Mouse (Mus musculus) neural tube, embryonic 11.5 days (tissue): ENCODE measurements around the gene Laptm5. TPM values are rescaled to one million over a fixed set of nuclear protein-coding genes. Genes with fewer than 3 reads are reported as not detected.
A peak's percentile ranks its signal among the peaks of the same experiment; 100 is the strongest.

Experiments
- ATAC-seq: fragments of 200-750 bp; cut with Nextera tagmentation; 2 replicates; pipeline ENCODE4 v1.8.0; 2017; ENCODE audit warnings: moderate number of reproducible peaks, mild to moderate bottlenecking, moderate TSS enrichment, moderate library complexity; ENCODE audit not compliant: insufficient read depth, low FRiP score, low TSS enrichment
- DNase-seq: peaks from one replicate; pipeline ENCODE4 v3.0.0-alpha.2; 2015; ENCODE audit warnings: low spot score
- H3K27ac ChIP-seq: fragments of 300-500 bp; sonication (generic); 2 replicates; pipeline ENCODE4 v1.5.1; 2014; ENCODE audit warnings: low read depth, mild to moderate bottlenecking, low read length
- H3K27me3 ChIP-seq: fragments of 300-500 bp; sonication (generic); 2 replicates; pipeline ENCODE4 v1.6.1; 2014; ENCODE audit warnings: mild to moderate bottlenecking, low read length, mixed read lengths; ENCODE audit not compliant: control insufficient read depth, insufficient read depth
- H3K36me3 ChIP-seq: fragments of 300-500 bp; sonication (generic); 2 replicates; pipeline ENCODE4 v1.6.1; 2014; ENCODE audit warnings: mild to moderate bottlenecking, low read length, moderate library complexity, mixed read lengths; ENCODE audit not compliant: control insufficient read depth, insufficient read depth
- H3K4me1 ChIP-seq: fragments of 300-500 bp; sonication (generic); 2 replicates; pipeline ENCODE4 v1.6.1; 2014; ENCODE audit warnings: low read length, mixed read lengths; ENCODE audit not compliant: control insufficient read depth, insufficient read depth
- H3K4me2 ChIP-seq: fragments of 300-500 bp; sonication (generic); 2 replicates; pipeline ENCODE4 v1.6.1; 2014; ENCODE audit warnings: low read depth, mild to moderate bottlenecking, moderate library complexity
- H3K4me3 ChIP-seq: fragments of 300-500 bp; sonication (generic); 2 replicates; pipeline ENCODE4 v1.5.1; 2014; ENCODE audit warnings: low read depth, low read length
- H3K9ac ChIP-seq: fragments of 300-500 bp; sonication (generic); 2 replicates; pipeline ENCODE4 v1.6.1; 2014; ENCODE audit warnings: mild to moderate bottlenecking, low read length
- H3K9me3 ChIP-seq: fragments of 300-500 bp; sonication (generic); 2 replicates; pipeline ENCODE4 v1.6.1; 2016; ENCODE audit warnings: low read length; ENCODE audit not compliant: control insufficient read depth
- WGBS: fragments of 180-500 bp; shearing (Covaris S2); extraction: QIAGEN DNeasy Blood & Tissue Kit; methylation state at CpG from one replicate; pipeline ENCODE4 v1.1.7; 2014; 5-methylcytosine and 5-hydroxymethylcytosine counted together
- polyA plus RNA-seq: library from polyadenylated mRNA; unstranded; fragments of >200 nt; fragmentation: Nextera tagmentation; extraction: Ambion mirVana; gene quantifications from 2 replicates; pipeline ENCODE4 v1.2.1, GENCODE M21; 2014

Laptm5 gene
- polyA plus RNA-seq, 1 experiment from 2014 or later, result 24.8 TPM

DNA sequence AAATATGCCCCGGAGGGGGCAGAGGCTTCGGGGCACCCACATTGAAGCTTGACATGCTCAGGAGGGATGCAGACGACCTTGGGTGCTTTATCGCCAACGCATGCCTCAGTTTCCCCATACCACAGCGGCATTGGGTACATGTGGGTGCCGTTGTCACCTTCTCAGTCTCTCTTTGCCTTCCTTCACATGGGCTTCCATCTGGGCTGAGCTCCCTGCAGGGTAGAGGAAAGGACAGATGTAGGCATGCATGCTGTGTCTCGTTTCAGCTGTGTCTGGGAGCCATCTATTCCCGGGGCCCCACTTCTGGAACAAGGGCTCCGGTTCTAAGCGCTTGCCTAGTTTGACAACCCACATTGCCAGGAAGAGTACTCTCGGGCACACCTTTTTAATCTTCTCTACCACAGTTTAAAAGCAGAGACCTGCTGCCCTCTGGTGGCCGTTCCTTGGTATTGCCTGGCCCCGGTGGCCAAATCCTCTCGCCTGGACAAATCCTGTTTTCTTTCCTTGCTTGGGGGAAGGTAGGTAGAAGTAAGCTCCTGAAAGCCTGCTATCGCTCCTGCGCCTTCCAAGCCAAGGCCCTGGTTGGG lies 20.8 kb upstream of the Laptm5 start:
- Histone ChIP-seq H3K9ac (no peak overlapping the region), H3K4me1 (peaks cover 4% of the 10 kb centered on the region; the same call in 1 of the 2 replicates), H3K9me3 (no peaks in the 10 kb centered on the region), H3K27ac (no peak overlapping the region), H3K4me2 (no peak overlapping the region), H3K27me3 (no peaks in the 10 kb centered on the region), H3K36me3 (no peaks in the 10 kb centered on the region), H3K4me3 (no peak overlapping the region)
- DNase-seq (peak; percentile 78), ATAC-seq (no peak)
- WGBS, result 42% methylated on average over 17 of the region's 17 CpGs

DNA sequence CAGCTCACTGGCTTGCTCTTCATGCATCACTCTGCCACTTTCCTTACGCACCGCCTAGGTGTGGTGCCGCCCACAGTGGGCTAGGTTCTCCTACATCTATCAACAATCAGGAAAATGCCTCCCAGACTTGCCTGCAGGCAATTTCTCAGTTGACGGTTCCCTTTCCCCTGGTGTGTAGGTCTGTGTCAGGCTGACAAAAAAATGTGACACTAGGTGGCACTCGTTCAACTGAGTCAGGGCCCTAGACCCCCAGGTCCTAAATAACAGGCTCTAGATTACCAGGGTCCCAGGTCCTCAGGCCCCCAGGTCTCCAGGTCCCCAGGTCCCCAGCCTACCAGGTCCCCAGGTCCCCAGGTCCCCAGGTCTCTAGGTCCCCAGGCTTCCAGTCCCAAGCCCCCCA lies 19.2 kb upstream of the Laptm5 start:
- no peak overlapping the region for H3K4me2 ChIP-seq
- no peak overlapping the region for H3K27ac ChIP-seq
- DNase-seq, result no peak
- H3K4me1 ChIP-seq, result peaks cover 4% of the 10 kb centered on the region; the same call in 1 of the 2 replicates
- WGBS, result 71% methylated on average over 5 of the region's 5 CpGs
- H3K9me3 ChIP-seq, result no peaks in the 10 kb centered on the region
- H3K9ac ChIP-seq, result no peak overlapping the region
- H3K4me3 ChIP-seq, result no peak overlapping the region
- H3K36me3 ChIP-seq, result no peaks in the 10 kb centered on the region
- no peak for ATAC-seq
- H3K27me3 ChIP-seq, result no peaks in the 10 kb centered on the region

DNA sequence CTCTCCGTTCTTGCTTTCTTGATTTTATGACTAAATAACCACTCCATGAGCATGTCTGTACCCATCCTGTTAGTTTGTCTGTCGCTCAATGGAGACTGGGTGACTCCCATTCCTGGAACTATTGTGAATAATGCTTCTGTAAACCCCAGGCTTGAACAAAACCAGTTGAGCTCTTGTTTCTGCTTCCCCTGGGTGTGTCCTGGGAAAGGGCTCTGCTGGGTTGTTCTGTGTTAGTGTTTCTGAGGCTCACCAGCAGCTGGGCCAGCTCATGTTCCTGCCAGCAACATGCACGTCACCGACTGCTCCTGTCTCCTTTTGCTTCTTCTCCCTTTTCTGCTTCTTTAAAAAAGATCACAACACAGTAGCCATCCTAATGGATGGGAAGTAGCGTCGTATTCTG lies 17.2 kb upstream of the Laptm5 start:
- Histone ChIP-seq H3K27ac (no peak overlapping the region), H3K9ac (no peak overlapping the region), H3K4me2 (no peak overlapping the region), H3K27me3 (no peaks in the 10 kb centered on the region), H3K9me3 (no peaks in the 10 kb centered on the region), H3K4me1 (no peaks in the 10 kb centered on the region), H3K4me3 (no peak overlapping the region), H3K36me3 (no peaks in the 10 kb centered on the region)
- DNase-seq (no peak), ATAC-seq (no peak)
- 91% methylated on average over 6 of the region's 6 CpGs for WGBS

DNA sequence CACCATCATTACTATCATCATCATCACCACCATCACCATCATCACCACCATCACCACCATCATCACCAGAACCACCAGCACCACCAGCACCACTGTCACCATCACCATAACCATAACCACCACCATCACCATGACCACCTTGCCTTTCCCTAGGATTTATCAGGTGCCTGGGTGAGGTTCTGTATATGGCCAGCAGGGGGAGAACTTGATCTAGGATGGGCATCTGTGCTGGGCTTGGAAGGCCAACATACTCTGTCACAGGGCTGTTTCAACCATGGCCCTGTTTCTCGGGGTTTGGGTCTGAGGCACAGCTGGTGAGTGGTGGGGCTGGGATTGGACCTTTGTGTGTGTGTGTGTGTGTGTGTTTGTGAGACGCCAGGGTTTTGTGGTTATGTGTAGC lies 16.6 kb upstream of the Laptm5 start:
- WGBS, result 55% methylated on average over 2 of the region's 2 CpGs
- Histone ChIP-seq H3K4me1 (no peaks in the 10 kb centered on the region), H3K9ac (no peak overlapping the region), H3K4me2 (no peak overlapping the region), H3K27ac (no peak overlapping the region), H3K9me3 (no peaks in the 10 kb centered on the region), H3K4me3 (no peak overlapping the region), H3K36me3 (no peaks in the 10 kb centered on the region), H3K27me3 (no peaks in the 10 kb centered on the region)
- DNase-seq, result no peak
- ATAC-seq, result no peak

DNA sequence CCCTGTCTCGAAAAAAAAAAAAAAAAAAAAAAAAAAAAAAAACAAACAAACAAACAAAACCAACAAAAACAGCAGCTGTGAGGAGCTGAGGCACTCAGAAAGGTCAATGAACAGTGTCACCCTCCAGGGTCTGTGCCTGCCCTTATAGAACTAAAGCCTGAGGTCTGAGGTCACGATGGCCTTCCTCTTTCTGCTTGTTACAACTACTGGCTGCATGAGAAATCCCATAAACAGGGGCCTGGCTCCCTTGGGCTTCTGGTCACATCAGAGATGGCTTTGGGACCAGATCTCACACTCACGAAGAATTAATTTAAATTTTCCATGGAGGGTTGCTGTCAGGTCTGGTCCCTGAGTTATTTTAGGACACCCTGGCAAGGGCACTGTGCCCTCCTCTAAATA lies 13.5 kb upstream of the Laptm5 start:
- DNase-seq, result no peak
- no peak overlapping the region for H3K27ac ChIP-seq
- peaks cover 1% of the 10 kb centered on the region; the same call in 1 of the 2 replicates for H3K4me1 ChIP-seq
- no peak for ATAC-seq
- H3K9me3 ChIP-seq, result no peaks in the 10 kb centered on the region
- H3K4me3 ChIP-seq, result no peak overlapping the region
- no peak overlapping the region for H3K9ac ChIP-seq
- H3K4me2 ChIP-seq, result no peak overlapping the region
- 76% methylated on average over 2 of the region's 3 CpGs for WGBS
- no peaks in the 10 kb centered on the region for H3K27me3 ChIP-seq
- no peaks in the 10 kb centered on the region for H3K36me3 ChIP-seq

DNA sequence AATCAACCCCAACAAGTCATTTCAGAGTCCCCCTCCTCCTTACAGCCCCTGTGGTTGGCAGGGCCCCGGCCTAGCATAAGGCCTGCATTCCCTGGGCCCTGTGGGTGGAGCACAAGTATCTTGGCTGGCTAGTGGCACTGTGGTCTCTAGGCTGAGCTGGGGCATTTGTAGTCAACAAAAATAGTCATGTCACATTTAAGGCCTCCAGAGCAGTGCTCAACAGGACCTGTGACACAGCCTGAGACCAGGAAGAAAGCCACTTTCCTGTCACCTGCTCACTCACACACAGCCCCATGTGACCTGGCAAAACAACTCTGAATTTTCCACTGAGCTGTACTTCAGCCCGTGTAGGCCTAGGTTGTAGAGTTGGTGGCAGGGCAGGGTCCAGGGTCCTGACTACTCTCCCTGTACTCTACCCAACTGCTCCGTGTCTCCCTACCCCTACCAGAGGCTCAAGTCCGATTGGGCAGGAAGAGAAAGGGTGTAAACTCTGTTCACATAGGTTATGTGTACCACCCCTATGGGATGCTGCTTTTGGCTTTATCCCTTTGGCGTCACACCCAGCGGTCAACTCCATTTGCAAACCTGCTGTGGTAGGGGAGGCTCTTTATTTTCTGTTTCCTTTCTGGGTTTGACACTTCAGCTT lies 13.0 kb upstream of the Laptm5 start:
- H3K4me2 ChIP-seq, result no peak overlapping the region
- H3K4me1 ChIP-seq, result peaks cover 6% of the 10 kb centered on the region; the same call in 1 of the 2 replicates
- H3K4me3 ChIP-seq, result no peak overlapping the region
- H3K36me3 ChIP-seq, result no peaks in the 10 kb centered on the region
- WGBS, result 86% methylated on average over 6 of the region's 6 CpGs
- no peaks in the 10 kb centered on the region for H3K27me3 ChIP-seq
- H3K9me3 ChIP-seq, result no peaks in the 10 kb centered on the region
- no peak overlapping the region for H3K9ac ChIP-seq
- DNase-seq, result no peak
- no peak for ATAC-seq
- no peak overlapping the region for H3K27ac ChIP-seq

DNA sequence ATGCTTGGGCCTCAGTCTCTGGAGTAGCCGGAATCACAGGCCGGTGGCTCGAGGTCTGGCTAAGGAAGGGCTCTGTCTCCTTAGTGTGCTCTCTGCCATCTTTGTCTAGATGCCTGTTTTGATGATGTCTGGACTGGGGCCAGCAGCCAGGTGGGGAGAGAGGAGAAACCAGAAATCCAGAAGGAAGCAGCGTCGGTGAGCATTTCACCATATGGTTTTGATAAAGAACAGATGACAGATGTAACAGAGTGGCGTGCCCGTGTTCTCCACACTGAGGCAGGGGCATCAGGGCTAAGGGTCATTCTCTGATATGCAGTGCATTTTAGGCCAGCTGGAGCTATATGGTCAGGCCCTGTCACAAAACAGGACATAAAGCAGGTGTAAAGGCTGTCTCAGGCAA lies 12.2 kb upstream of the Laptm5 start:
- Histone ChIP-seq H3K4me3 (no peak overlapping the region), H3K9me3 (no peaks in the 10 kb centered on the region), H3K4me2 (no peak overlapping the region), H3K27ac (no peak overlapping the region), H3K4me1 (peaks cover 6% of the 10 kb centered on the region; the same call in 1 of the 2 replicates), H3K36me3 (no peaks in the 10 kb centered on the region), H3K27me3 (no peaks in the 10 kb centered on the region), H3K9ac (no peak overlapping the region)
- 63% methylated on average over 7 of the region's 7 CpGs for WGBS
- DNase-seq (no peak), ATAC-seq (no peak)

DNA sequence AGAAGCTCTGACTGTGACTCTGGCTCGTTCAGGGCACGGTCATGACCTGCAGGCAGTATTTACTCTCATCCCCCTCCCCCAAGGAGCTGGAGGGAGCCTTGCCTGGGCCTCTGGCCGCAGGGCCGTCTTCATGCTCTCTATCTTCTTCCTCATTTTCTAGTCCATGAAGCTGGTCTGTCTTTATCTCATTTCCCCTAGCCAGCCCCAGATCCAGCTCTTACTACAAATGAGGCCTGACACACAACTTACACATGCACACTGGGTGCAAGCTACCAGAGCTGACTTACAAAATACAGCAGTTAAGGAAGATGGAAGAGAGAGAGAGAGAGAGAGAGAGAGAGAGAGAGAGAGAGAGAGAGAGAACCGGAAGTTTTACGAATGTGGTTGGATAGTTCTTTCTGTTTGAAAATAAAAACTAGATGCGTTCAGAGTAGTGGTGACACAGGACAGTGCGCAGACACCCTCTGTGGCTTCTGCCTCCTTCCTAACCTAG lies 10.6 kb upstream of the Laptm5 start:
- Histone ChIP-seq H3K4me2 (no peak overlapping the region), H3K4me1 (peaks cover 8% of the 10 kb centered on the region; the same call in 1 of the 2 replicates), H3K36me3 (no peaks in the 10 kb centered on the region), H3K9ac (no peak overlapping the region), H3K9me3 (no peaks in the 10 kb centered on the region), H3K27ac (no peak overlapping the region), H3K4me3 (no peak overlapping the region), H3K27me3 (no peaks in the 10 kb centered on the region)
- DNase-seq, result no peak
- ATAC-seq, result no peak
- WGBS, result 51% methylated on average over 8 of the region's 8 CpGs

DNA sequence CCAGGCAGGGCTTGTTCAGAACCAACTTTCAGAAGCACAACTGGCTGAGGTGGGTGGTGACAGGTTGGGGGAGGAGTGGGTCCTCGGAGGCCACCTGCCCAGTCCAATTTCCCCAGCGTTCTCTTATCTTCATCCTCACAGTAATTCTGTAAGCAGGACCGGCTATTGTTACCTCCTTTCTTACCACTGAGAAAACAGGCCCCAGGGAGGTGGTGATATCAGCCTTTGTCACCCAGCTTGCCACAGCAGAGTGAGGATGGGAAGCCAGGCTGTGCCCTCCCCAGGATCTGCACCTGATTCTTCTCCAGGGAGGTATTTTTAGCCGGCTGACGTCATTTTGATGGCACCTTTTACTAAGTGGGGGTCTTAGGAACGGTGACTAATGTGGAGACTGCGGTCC lies 7.9 kb upstream of the Laptm5 start:
- DNase-seq (no peak), ATAC-seq (no peak)
- no peaks in the 10 kb centered on the region for H3K36me3 ChIP-seq
- no peak overlapping the region for H3K4me3 ChIP-seq
- peaks cover 8% of the 10 kb centered on the region; the same call in 1 of the 2 replicates for H3K4me1 ChIP-seq
- no peaks in the 10 kb centered on the region for H3K9me3 ChIP-seq
- WGBS, result 85% methylated on average over 7 of the region's 7 CpGs
- H3K4me2 ChIP-seq, result no peak overlapping the region
- no peaks in the 10 kb centered on the region for H3K27me3 ChIP-seq
- no peak overlapping the region for H3K27ac ChIP-seq
- no peak overlapping the region for H3K9ac ChIP-seq
